Mouse (Mus musculus) urinary bladder, postnatal 14 days (tissue): ENCODE measurements around the gene Zfp329.
A peak's percentile ranks its signal among the peaks of the same experiment; 100 is the strongest.
"Not testable (repeated sequence)": the region's sequence is repeated elsewhere in the genome, so short reads cannot be mapped to it uniquely, and the experiment has no call there.

Experiments used
- DNase-seq: peaks from one replicate; pipeline ENCODE4 v3.0.0; 2021; ENCODE audit warnings: low spot score

Zfp329 gene

GRCm38 (mm10) chr7:12818521-12819295 is at the start of gene Zfp329:
Gene Zfp329, minus strand, starts transcription at chr7:12818858.
- DNase-seq, result peak; percentile 91

- DNase-seq, result no peak
Observed at GRCm38 (mm10) chr7:12835779-12836178, 17.1 kb upstream of the Zfp329 start.

- DNase-seq, result peak; percentile 16
Observed at GRCm38 (mm10) chr7:12835193-12835671, 16.6 kb upstream of the Zfp329 start.

- peak; percentile 91 for DNase-seq
Observed at GRCm38 (mm10) chr7:12834162-12835120, 15.8 kb upstream of the Zfp329 start, which contains the start of gene Zfp110. Gene Zfp110, plus strand, starts transcription at chr7:12834761.

GRCm38 (mm10) chr7:12815566-12815965 is 3.1 kb downstream of the Zfp329 start:
- DNase-seq, result no peak

GRCm38 (mm10) chr7:12803727-12804071 is 15.0 kb downstream of the Zfp329 start:
- no peak for DNase-seq

GRCm38 (mm10) chr7:12802866-12803726 is 15.6 kb downstream of the Zfp329 start, which contains the start of gene Zscan18:
Gene Zscan18, minus strand, starts transcription at chr7:12803635.
- DNase-seq, result peak; percentile 63

- no peak for DNase-seq
Observed at GRCm38 (mm10) chr7:12799554-12799953, 19.1 kb downstream of the Zfp329 start.

- DNase-seq, result no peak
Observed at GRCm38 (mm10) chr7:12797971-12798370, 20.7 kb downstream of the Zfp329 start.

- not testable (repeated sequence) for DNase-seq
Observed at GRCm38 (mm10) chr7:12792624-12793023, 26.0 kb downstream of the Zfp329 start.

- DNase-seq, result no peak
Observed at GRCm38 (mm10) chr7:12788025-12788424, 30.6 kb downstream of the Zfp329 start.

GRCm38 (mm10) chr7:12787333-12787732 is 31.3 kb downstream of the Zfp329 start:
- no peak for DNase-seq

GRCm38 (mm10) chr7:12780151-12780830 is 38.4 kb downstream of the Zfp329 start:
- peak; percentile 69 for DNase-seq

GRCm38 (mm10) chr7:12779782-12780150 is 38.9 kb downstream of the Zfp329 start:
- DNase-seq, result no peak

- DNase-seq, result no peak
Observed at GRCm38 (mm10) chr7:12779141-12779540, 39.5 kb downstream of the Zfp329 start.

- no peak for DNase-seq
Observed at GRCm38 (mm10) chr7:12774606-12775005, 44.1 kb downstream of the Zfp329 start.

GRCm38 (mm10) chr7:12774111-12774510 is 44.5 kb downstream of the Zfp329 start:
- DNase-seq, result no peak
